Mouse (Mus musculus) liver, embryonic 18 days (tissue): ENCODE results near the gene 4930415O20Rik. TPM values are rescaled to one million over a fixed set of nuclear protein-coding genes. Genes with fewer than 3 reads are reported as not detected.

ENCODE experiments used
- polyA plus RNA-seq: library from polyadenylated mRNA; depleted of rRNA; stranded (reverse); fragments of >200 nt; gene quantifications from 2 replicates; pipeline ENCODE4 v1.2.3, GENCODE M21; 2012; rRNA removed

Gene 4930415O20Rik
- polyA plus RNA-seq, result 0.06 TPM in 1 of 2 replicates, not detected in the other

GRCm38 (mm10) chr15:98570873-98571538 is at the start of gene 4930415O20Rik, which contains the start of gene Ccnt1:
Gene 4930415O20Rik (plus strand): TSS chr15:98571004.
Gene Ccnt1 (minus strand): TSS chr15:98570923.

DNA sequence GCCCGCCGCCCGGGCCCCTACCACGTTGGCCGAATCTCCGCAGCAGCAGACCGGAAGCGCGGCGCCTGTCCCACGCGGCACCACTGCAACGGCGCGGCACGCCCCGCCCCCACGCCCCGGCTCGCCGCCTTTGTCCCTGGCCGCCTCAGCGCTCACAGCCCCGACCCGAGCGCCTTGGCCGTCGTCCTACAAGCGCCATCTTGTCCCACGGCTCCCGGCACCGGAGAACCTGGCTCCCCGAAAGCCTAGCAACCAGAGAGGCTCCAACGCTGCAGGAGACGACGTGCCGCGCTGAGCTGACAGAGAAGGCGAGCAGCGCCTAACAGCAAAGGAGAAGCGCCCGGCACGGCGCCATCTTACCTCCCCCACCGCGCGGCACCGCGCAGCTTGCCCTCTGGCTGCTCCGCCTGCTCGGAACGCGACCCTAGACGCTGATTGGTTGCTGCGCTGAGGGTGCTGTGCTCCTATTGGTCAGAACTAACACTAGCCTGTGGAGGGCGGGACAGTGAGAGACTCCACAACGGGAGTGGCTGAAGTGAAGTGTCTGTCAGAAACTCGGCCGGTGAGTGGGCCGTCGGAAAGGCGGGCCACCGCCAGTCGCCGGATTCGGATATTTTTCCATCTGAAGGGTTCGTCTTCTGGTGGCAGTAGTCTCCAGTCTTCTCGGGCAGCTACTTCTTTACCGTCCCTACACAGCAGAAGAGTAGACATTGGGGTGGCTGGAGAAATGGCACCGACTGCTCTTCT is 36.8 kb upstream of the 4930415O20Rik start, which contains the start of gene Kansl2:
TSS of gene Kansl2 (minus strand) at position 384 of the 747 bp plus-strand sequence.

DNA sequence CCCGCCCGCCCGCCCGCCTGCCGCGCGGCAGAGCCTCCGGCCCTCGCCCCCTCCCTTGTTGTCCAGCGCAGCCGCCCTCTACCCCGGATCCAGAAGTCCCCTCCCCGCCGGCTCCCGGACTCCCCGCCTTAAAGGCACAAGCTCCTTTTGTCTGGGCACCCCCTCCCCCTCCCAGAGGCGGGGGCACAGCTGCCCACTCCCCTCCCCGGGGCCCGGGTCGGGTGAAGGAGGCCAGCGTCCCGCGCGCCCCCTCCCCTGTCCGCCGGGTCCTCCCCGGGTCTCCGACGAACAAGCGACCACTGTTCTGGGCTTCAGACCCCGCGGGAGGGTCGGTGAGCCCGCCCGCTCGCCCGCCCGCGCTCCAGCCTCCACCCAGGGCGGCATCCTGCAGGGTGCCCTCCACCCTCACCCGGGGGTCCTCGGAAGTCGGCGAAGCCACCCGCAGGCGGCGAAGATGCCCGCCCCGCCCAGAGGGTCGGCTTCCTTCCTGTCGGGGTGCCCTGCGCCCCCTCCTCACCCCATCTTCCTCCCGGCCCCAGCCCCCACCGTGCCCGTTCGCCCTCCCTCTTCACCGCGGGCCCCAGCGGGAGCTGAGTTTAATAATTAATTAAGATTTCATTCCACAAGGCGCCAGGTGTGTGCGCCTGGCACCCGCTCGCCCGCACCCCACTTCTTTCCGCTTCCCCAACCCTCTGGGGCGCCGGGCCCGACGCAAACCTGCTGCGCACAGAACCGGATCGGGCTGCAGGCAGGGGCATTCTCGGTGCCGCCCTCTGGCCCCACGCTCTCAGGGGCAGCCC is 38.7 kb downstream of the 4930415O20Rik start, which contains the start of gene Adcy6:
TSS of gene Adcy6 (minus strand) at position 746 of the 800 bp plus-strand sequence.

DNA sequence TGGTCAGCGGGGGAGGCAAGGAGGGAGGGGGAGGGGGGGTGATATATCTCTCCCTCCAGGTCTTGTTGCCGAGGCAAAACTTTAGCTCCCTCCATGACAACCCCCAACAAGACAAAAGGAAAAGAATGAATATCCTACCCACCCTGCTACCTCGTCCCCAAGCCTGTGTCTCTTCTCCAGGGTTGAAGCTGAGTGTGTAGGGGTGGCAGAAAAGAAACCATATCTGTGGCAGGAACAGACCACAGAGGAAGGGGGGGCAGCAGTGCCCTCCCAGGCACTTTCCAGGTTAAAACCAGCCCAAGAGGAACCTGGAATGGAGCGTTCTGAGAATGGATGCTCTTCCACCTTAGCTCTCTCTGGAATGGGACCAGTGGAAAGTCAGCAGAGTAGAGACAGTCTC is 59.7 kb downstream of the 4930415O20Rik start, which contains the start of gene Cacnb3:
TSS of gene Cacnb3 (plus strand) at position 301 of the 400 bp plus-strand sequence.

Other genes with a start within 250 kb of the 4930415O20Rik start
- not detected in 2 replicates for gene Olfr284, start 230.0 kb upstream of the 4930415O20Rik start, polyA plus RNA-seq
- gene Olfr283, start 190.1 kb upstream of the 4930415O20Rik start, polyA plus RNA-seq, result not detected in 2 replicates
- gene Olfr282, start 139.8 kb upstream of the 4930415O20Rik start, polyA plus RNA-seq, result not detected in 2 replicates
- not detected in 2 replicates for gene Olfr281, start 118.4 kb upstream of the 4930415O20Rik start, polyA plus RNA-seq
- gene OR5BS1P, start 101.1 kb upstream of the 4930415O20Rik start, polyA plus RNA-seq, result not detected in 2 replicates
- gene Lalba, start 88.3 kb upstream of the 4930415O20Rik start, polyA plus RNA-seq, result not detected in 2 replicates
- not detected in 2 replicates for gene Olfr279, start 78.6 kb upstream of the 4930415O20Rik start, polyA plus RNA-seq
- 19.0 and 19.6 TPM in 2 replicates for gene Kansl2, start 36.7 kb upstream of the 4930415O20Rik start, polyA plus RNA-seq
- 6.7 TPM in 2 replicates for gene Ccnt1, start 81 bp upstream of the 4930415O20Rik start, polyA plus RNA-seq
- gene Adcy6, start 39.1 kb downstream of the 4930415O20Rik start, polyA plus RNA-seq, result 14.0 and 17.8 TPM in 2 replicates
- 1.2 TPM in 2 replicates for gene Cacnb3, start 59.8 kb downstream of the 4930415O20Rik start, polyA plus RNA-seq
- gene Ddx23, start 91.9 kb downstream of the 4930415O20Rik start, polyA plus RNA-seq, result 16.7 and 18.6 TPM in 2 replicates
- gene Rnd1, start 106.5 kb downstream of the 4930415O20Rik start, polyA plus RNA-seq, result 1.9 and 2.1 TPM in 2 replicates
- gene Ccdc65, start 137.2 kb downstream of the 4930415O20Rik start, polyA plus RNA-seq, result 0.03 and 0.04 TPM in 2 replicates
- gene Fkbp11, start 157.2 kb downstream of the 4930415O20Rik start, polyA plus RNA-seq, result 136 and 198 TPM in 2 replicates
- gene Arf3, start 192.2 kb downstream of the 4930415O20Rik start, polyA plus RNA-seq, result 17.4 and 22.0 TPM in 2 replicates
- 0.03 and 0.07 TPM in 2 replicates for gene Wnt10b, start 207.1 kb downstream of the 4930415O20Rik start, polyA plus RNA-seq
- gene Wnt1, start 218.9 kb downstream of the 4930415O20Rik start, polyA plus RNA-seq, result not detected in 2 replicates
- gene Ddn, start 238.5 kb downstream of the 4930415O20Rik start, polyA plus RNA-seq, result 0.01 and 0.02 TPM in 2 replicates